Mouse (Mus musculus) heart, embryonic 13.5 days (tissue): ENCODE results near the gene Snx8. TPM values are rescaled to one million over a fixed set of nuclear protein-coding genes. Genes with fewer than 3 reads are reported as not detected.

Experiments used
- ATAC-seq: fragments of 200-750 bp; cut with Nextera tagmentation; 2 replicates; pipeline ENCODE4 v1.8.0; 2017; ENCODE audit warnings: moderate TSS enrichment; ENCODE audit not compliant: insufficient number of reproducible peaks, low FRiP score, low TSS enrichment; ENCODE audit errors: extremely low read depth
- H3K27ac ChIP-seq: fragments of 300-500 bp; sonication (generic); replicated peaks from 2 replicates; pipeline ENCODE4 v1.5.1; 2015; ENCODE audit warnings: moderate library complexity, mild to moderate bottlenecking, inconsistent platforms
- H3K27me3 ChIP-seq: fragments of 300-500 bp; sonication (generic); replicated peaks from 2 replicates; pipeline ENCODE4 v1.6.1; 2015; ENCODE audit warnings: mild to moderate bottlenecking, inconsistent platforms
- H3K36me3 ChIP-seq: fragments of 300-500 bp; sonication (generic); 2 replicates; pipeline ENCODE4 v1.6.1; 2015; ENCODE audit warnings: mild to moderate bottlenecking, inconsistent platforms
- H3K4me1 ChIP-seq: fragments of 300-500 bp; sonication (generic); 2 replicates; pipeline ENCODE4 v1.6.1; 2015; ENCODE audit warnings: inconsistent platforms
- H3K4me2 ChIP-seq: fragments of 300-500 bp; sonication (generic); 2 replicates; pipeline ENCODE4 v1.6.1; 2015; ENCODE audit warnings: inconsistent platforms, mild to moderate bottlenecking, moderate library complexity
- H3K4me3 ChIP-seq: fragments of 300-500 bp; sonication (generic); 2 replicates; pipeline ENCODE4 v1.5.1; 2015; ENCODE audit warnings: moderate library complexity, mild to moderate bottlenecking, inconsistent platforms
- H3K9ac ChIP-seq: fragments of 300-500 bp; sonication (generic); 2 replicates; pipeline ENCODE4 v1.6.1; 2015; ENCODE audit warnings: inconsistent platforms, mild to moderate bottlenecking, moderate library complexity
- H3K9me3 ChIP-seq: fragments of 300-500 bp; sonication (generic); 2 replicates; pipeline ENCODE4 v1.6.1; 2016; ENCODE audit warnings: inconsistent platforms
- WGBS: fragments of 180-500 bp; shearing (Covaris S2); methylation state at CpG from one replicate; pipeline ENCODE4 v1.1.7; 2015; ENCODE audit warnings: mixed read lengths; 5-methylcytosine and 5-hydroxymethylcytosine counted together
- polyA plus RNA-seq: library from polyadenylated mRNA; unstranded; fragments of >200 nt; fragmentation: Nextera tagmentation; extraction: Ambion mirVana; gene quantifications from 2 replicates; pipeline ENCODE4 v1.2.1, GENCODE M21; 2015

The Snx8 gene
- polyA plus RNA-seq, 1 experiment from 2014 or later: 15.0 TPM

- no peak overlapping the region for H3K27ac ChIP-seq
- 0 out of 2 replicates have a peak, but pooled peaks cover 2% of the 10 kb centered on the region for H3K9me3 ChIP-seq
- 87% methylated on average over 4 of the region's 4 CpGs for WGBS
- H3K4me1 ChIP-seq: no peaks in the 10 kb centered on the region
- H3K4me3 ChIP-seq: no peak overlapping the region
- no peak overlapping the region for H3K4me2 ChIP-seq
- H3K9ac ChIP-seq: no peak overlapping the region
- no peaks in the 10 kb centered on the region for H3K27me3 ChIP-seq
- no peak for ATAC-seq
- peaks cover 57% of the 10 kb centered on the region for H3K36me3 ChIP-seq
These were observed 50.3 kb downstream of the Snx8 start for GRCm38 (mm10) chr5:140338779-140339178.

GRCm38 (mm10) chr5:140336680-140337079, 52.4 kb downstream of the Snx8 start:
- Histone ChIP-seq H3K4me1 (peaks cover 8% of the 10 kb centered on the region), H3K27me3 (no peaks in the 10 kb centered on the region), H3K27ac (no peak overlapping the region), H3K4me3 (no peak overlapping the region), H3K9me3 (0 out of 2 replicates have a peak, but pooled peaks cover 2% of the 10 kb centered on the region), H3K4me2 (no peak overlapping the region), H3K9ac (no peak overlapping the region), H3K36me3 (peaks cover 45% of the 10 kb centered on the region)
- 74% methylated on average over 1 of the region's 1 CpGs for whole genome bisulfite sequencing
- ATAC-seq: no peak

- Histone ChIP-seq H3K9me3 (no peaks in the 10 kb centered on the region), H3K27me3 (no peaks in the 10 kb centered on the region), H3K36me3 (peaks cover 30% of the 10 kb centered on the region), H3K9ac (no peak overlapping the region), H3K4me3 (no peak overlapping the region), H3K27ac (no peak overlapping the region), H3K4me1 (peaks cover 19% of the 10 kb centered on the region), H3K4me2 (no peak overlapping the region)
- 48% methylated on average over 2 of the region's 2 CpGs for WGBS
- ATAC-seq: no peak
These were observed 55.4 kb downstream of the Snx8 start for GRCm38 (mm10) chr5:140333631-140334030.

GRCm38 (mm10) chr5:140332519-140332918, 56.5 kb downstream of the Snx8 start:
- Histone ChIP-seq H3K4me1 (peaks cover 19% of the 10 kb centered on the region), H3K9ac (peak overlapping the region; percentile 94; the same call in 1 of the 2 replicates)

GRCm38 (mm10) chr5:140331615-140332512, 57.2 kb downstream of the Snx8 start, which contains the start of gene Mrm2:
Mrm2 (minus strand) TSS chr5:140331898.
- H3K27ac ChIP-seq: peak within 1 kb of the TSS; percentile 88
- H3K4me1 ChIP-seq: peaks cover 19% of the 10 kb centered on the region
- ATAC-seq: peak; percentile 73
- H3K9me3 ChIP-seq: no peaks in the 10 kb centered on the region
- 2% methylated on average over 39 of the region's 39 CpGs for WGBS
- H3K4me3 ChIP-seq: peak within 1 kb of the TSS; percentile 81
- peaks cover 29% of the 10 kb centered on the region for H3K36me3 ChIP-seq
- peak within 1 kb of the TSS; percentile 96 for H3K4me2 ChIP-seq
- H3K27me3 ChIP-seq: no peaks in the 10 kb centered on the region
- peak within 1 kb of the TSS; percentile 94 for H3K9ac ChIP-seq

More at GRCm38 (mm10) chr5:140332519-140332918, 56.5 kb downstream of the Snx8 start:
- Histone ChIP-seq H3K27me3 (no peaks in the 10 kb centered on the region), H3K4me3 (peak overlapping the region; percentile 81), H3K4me2 (peak overlapping the region; percentile 96), H3K27ac (no peak overlapping the region; the same call in 1 of the 2 replicates), H3K9me3 (no peaks in the 10 kb centered on the region), H3K36me3 (peaks cover 30% of the 10 kb centered on the region)
- ATAC-seq: no peak
- WGBS: 55% methylated on average over 4 of the region's 4 CpGs

- H3K36me3 ChIP-seq: peaks cover 29% of the 10 kb centered on the region
- no peak overlapping the region for H3K27ac ChIP-seq
- H3K27me3 ChIP-seq: no peaks in the 10 kb centered on the region
- H3K4me3 ChIP-seq: no peak overlapping the region
- peaks cover 25% of the 10 kb centered on the region for H3K4me1 ChIP-seq
- no peak overlapping the region for H3K4me2 ChIP-seq
- 76% methylated on average over 5 of the region's 5 CpGs for WGBS
- H3K9ac ChIP-seq: no peak overlapping the region
- no peaks in the 10 kb centered on the region for H3K9me3 ChIP-seq
- ATAC-seq: no peak
These were observed 65.0 kb downstream of the Snx8 start for GRCm38 (mm10) chr5:140324058-140324457.

GRCm38 (mm10) chr5:140321756-140322575, 67.1 kb downstream of the Snx8 start:
- Histone ChIP-seq H3K4me3 (peak overlapping the region; percentile 96), H3K9ac (peak overlapping the region; percentile 99), H3K27me3 (no peaks in the 10 kb centered on the region), H3K27ac (peak overlapping the region; percentile 83), H3K4me2 (peak overlapping the region; percentile 86), H3K36me3 (peaks cover 10% of the 10 kb centered on the region; the same call in 1 of the 2 replicates), H3K9me3 (no peaks in the 10 kb centered on the region), H3K4me1 (peaks cover 33% of the 10 kb centered on the region)
- ATAC-seq: no peak
- 2% methylated on average over 17 of the region's 17 CpGs for WGBS

- Histone ChIP-seq H3K27me3 (no peaks in the 10 kb centered on the region), H3K9ac (peak within 1 kb of the TSS; percentile 99), H3K4me2 (peak within 1 kb of the TSS; percentile 86), H3K27ac (peak within 1 kb of the TSS; percentile 83), H3K36me3 (0 out of 2 replicates have a peak, but pooled peaks cover 3% of the 10 kb centered on the region), H3K9me3 (no peaks in the 10 kb centered on the region), H3K4me3 (peak within 1 kb of the TSS; percentile 96), H3K4me1 (peaks cover 36% of the 10 kb centered on the region)
- peak; percentile 81 for ATAC-seq
- under 1% methylated on average over 59 of the region's 60 CpGs for WGBS
These were observed 67.9 kb downstream of the Snx8 start, which contains the start of the genes Mad1l1 and Nudt1 for GRCm38 (mm10) chr5:140321042-140321755. Mad1l1 (minus strand) TSS chr5:140321552. Nudt1 (plus strand) TSS chr5:140321656.

- no peak for ATAC-seq
- Histone ChIP-seq H3K4me3 (no peak overlapping the region), H3K27ac (no peak overlapping the region), H3K9me3 (no peaks in the 10 kb centered on the region), H3K9ac (0 out of 2 replicates have a peak overlapping the region, but pooled peaks have one; percentile 28), H3K4me2 (no peak overlapping the region), H3K36me3 (peaks cover 36% of the 10 kb centered on the region), H3K4me1 (peaks cover 29% of the 10 kb centered on the region), H3K27me3 (no peaks in the 10 kb centered on the region)
- WGBS: 71% methylated on average over 3 of the region's 3 CpGs
These were observed 72.3 kb downstream of the Snx8 start for GRCm38 (mm10) chr5:140316716-140317115.

GRCm38 (mm10) chr5:140307602-140308001, 81.5 kb downstream of the Snx8 start:
- Histone ChIP-seq H3K27me3 (no peaks in the 10 kb centered on the region), H3K4me2 (peak overlapping the region; percentile 22), H3K4me1 (peaks cover 38% of the 10 kb centered on the region), H3K27ac (peak overlapping the region; percentile 58), H3K9me3 (no peaks in the 10 kb centered on the region), H3K9ac (peak overlapping the region; percentile 37; the same call in 1 of the 2 replicates), H3K4me3 (no peak overlapping the region), H3K36me3 (peaks cover 84% of the 10 kb centered on the region)
- ATAC-seq: no peak
- 57% methylated on average over 14 of the region's 14 CpGs for WGBS
